Mouse (Mus musculus) G1E (cell line): Measurements from ENCODE around the gene Gse1.

ENCODE experiments used
- CTCF ChIP-seq: IDR thresholded peaks from 2 replicates; pipeline ENCODE4 v1.5.1; 2012; ENCODE audit warnings: low read depth, low read length, inconsistent platforms, mixed read lengths
- GATA1 ChIP-seq: IDR thresholded peaks from 2 replicates; pipeline ENCODE4 v1.6.1; 2012; ENCODE audit warnings: borderline replicate concordance, low read length, inconsistent platforms, mixed read lengths
- GATA2 ChIP-seq: IDR thresholded peaks from 2 replicates; pipeline ENCODE4 v1.6.1; 2012; ENCODE audit warnings: low read depth, low read length, inconsistent platforms, borderline replicate concordance
- POLR2AphosphoS5 ChIP-seq: IDR thresholded peaks from 2 replicates; pipeline ENCODE4 v1.6.1; 2012; ENCODE audit warnings: low read depth, low read length, inconsistent platforms; ENCODE audit not compliant: insufficient replicate concordance
- TAL1 ChIP-seq: conservative IDR thresholded peaks from 2 replicates; pipeline ENCODE4 v1.6.1; 2012; ENCODE audit warnings: low read depth, low read length, inconsistent platforms, mixed read lengths

DNA sequence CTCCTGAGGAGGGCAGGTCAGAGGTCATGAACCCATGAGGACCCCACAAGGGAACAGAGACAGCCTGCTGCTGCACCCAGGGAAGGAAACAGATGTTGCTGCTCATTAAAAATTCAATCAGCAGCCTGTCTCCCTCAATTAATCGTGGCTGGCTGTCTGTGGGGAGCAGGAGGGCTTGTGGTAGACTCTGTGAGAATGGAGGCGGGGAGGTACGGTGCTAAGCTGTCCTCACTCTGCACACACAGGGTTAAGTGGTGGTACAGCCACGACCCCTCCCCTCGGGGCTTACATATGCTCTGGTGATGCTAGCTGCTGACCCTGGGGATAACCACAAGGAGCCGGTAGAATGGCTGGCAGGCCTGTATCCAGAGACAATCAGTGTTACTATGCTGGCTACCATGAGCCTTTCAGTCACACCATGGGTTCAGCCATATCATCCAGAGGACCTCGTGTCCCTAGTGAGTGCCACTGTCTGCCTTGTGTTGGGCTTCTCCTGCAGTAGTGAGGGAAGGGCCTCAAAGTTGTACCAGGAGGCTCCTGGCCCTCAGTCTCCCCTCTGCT, 337.0 kb downstream of the Gse1 start:
- TF ChIP-seq CTCF (no peak), GATA1 (no peak), TAL1 (no peak), POLR2AphosphoS5 (no peak), GATA2 (no peak)
